Mouse (Mus musculus): ENCODE measurements around the gene Wbp1l.

GRCm38 (mm10) chr19:46619001-46619400 lies 20.1 kb downstream of the Wbp1l start:
- TF ChIP-seq POLR2A (IDR thresholded peaks at IDR 0.05; ENCODE audit: insufficient read depth, low read depth, low read length) (no peak), CTCF (IDR thresholded peaks at IDR 0.05; ENCODE audit: insufficient read depth, low read depth, low read length) (no peak)
